Mouse (Mus musculus): ENCODE results near the gene Card11. TPM values are rescaled to one million over a fixed set of nuclear protein-coding genes. Genes with fewer than 3 reads are reported as not detected.

The Card11 gene
- polyA plus RNA-seq, 1 experiment from 2014 or later = 0.18 TPM

GRCm38 (mm10) chr5:140858335-140858734 lies 142.0 kb downstream of the Card11 start:
- no peak overlapping the region for H3K4me2 ChIP-seq (ENCODE audit: low read length)
- H3K9me3 ChIP-seq (ENCODE audit: control insufficient read depth, low read length) = no peaks in the 10 kb centered on the region
- no peak overlapping the region for H3K4me3 ChIP-seq (ENCODE audit: control insufficient read depth in 1 of 2, insufficient read depth in 1 of 2, low read depth in 1 of 2, low read length in 2 of 2)
- H3K27ac ChIP-seq (replicated peaks in 1 of 2; ENCODE audit: control insufficient read depth in 1 of 2, insufficient read depth in 1 of 2, low read depth in 2 of 2, low read length in 2 of 2) = no peak overlapping the region
- no peak for ATAC-seq (ENCODE audit: insufficient number of reproducible peaks, insufficient read depth, low FRiP score, low read depth)
- H3K36me3 ChIP-seq (ENCODE audit: control insufficient read depth, insufficient read depth, low read length) = no peaks in the 10 kb centered on the region
- WGBS = 87% methylated on average over 3 of the region's 3 CpGs
- H3K9ac ChIP-seq (ENCODE audit: low read length) = no peak overlapping the region
- no peaks in the 10 kb centered on the region for H3K27me3 ChIP-seq (ENCODE audit: control insufficient read depth, insufficient read depth, low read length)
- H3K4me1 ChIP-seq (ENCODE audit: control insufficient read depth in 2 of 2, insufficient read depth in 2 of 2, low read length in 2 of 2) = no peaks in the 10 kb centered on the region; a peak in 1 of 4 replicates

GRCm38 (mm10) chr5:140857432-140858154 lies 142.8 kb downstream of the Card11 start:
- no peaks in the 10 kb centered on the region for H3K27me3 ChIP-seq (ENCODE audit: control insufficient read depth, insufficient read depth, low read length)
- ATAC-seq (ENCODE audit: insufficient number of reproducible peaks, insufficient read depth, low FRiP score, low read depth) = no peak
- 47% methylated on average over 8 of the region's 8 CpGs for WGBS
- no peaks in the 10 kb centered on the region for H3K36me3 ChIP-seq (ENCODE audit: control insufficient read depth, insufficient read depth, low read length)
- H3K9me3 ChIP-seq (ENCODE audit: control insufficient read depth, low read length) = no peaks in the 10 kb centered on the region
- no peak overlapping the region for H3K4me3 ChIP-seq (ENCODE audit: control insufficient read depth in 1 of 2, insufficient read depth in 1 of 2, low read depth in 1 of 2, low read length in 2 of 2)
- no peak overlapping the region for H3K4me2 ChIP-seq (ENCODE audit: low read length)
- H3K9ac ChIP-seq (ENCODE audit: low read length) = no peak overlapping the region
- H3K4me1 ChIP-seq (ENCODE audit: control insufficient read depth in 2 of 2, insufficient read depth in 2 of 2, low read length in 2 of 2) = no peaks in the 10 kb centered on the region; a peak in 1 of 4 replicates
- H3K27ac ChIP-seq (replicated peaks in 1 of 2; ENCODE audit: control insufficient read depth in 1 of 2, insufficient read depth in 1 of 2, low read depth in 2 of 2, low read length in 2 of 2) = no peak overlapping the region

- Histone ChIP-seq H3K4me2 (ENCODE audit: low read length) (no peak overlapping the region), H3K4me1 (ENCODE audit: control insufficient read depth in 2 of 2, insufficient read depth in 2 of 2, low read length in 2 of 2) (no peaks in the 10 kb centered on the region; a peak in 1 of 4 replicates), H3K9me3 (ENCODE audit: control insufficient read depth, low read length) (peaks cover 5% of the 10 kb centered on the region), H3K27me3 (ENCODE audit: control insufficient read depth, insufficient read depth, low read length) (no peaks in the 10 kb centered on the region), H3K9ac (ENCODE audit: low read length) (no peak overlapping the region), H3K36me3 (ENCODE audit: control insufficient read depth, insufficient read depth, low read length) (no peaks in the 10 kb centered on the region), H3K4me3 (ENCODE audit: control insufficient read depth in 1 of 2, insufficient read depth in 1 of 2, low read depth in 1 of 2, low read length in 2 of 2) (no peak overlapping the region), H3K27ac (replicated peaks in 1 of 2; ENCODE audit: control insufficient read depth in 1 of 2, insufficient read depth in 1 of 2, low read depth in 2 of 2, low read length in 2 of 2) (no peak overlapping the region)
- WGBS = 68% methylated on average over 11 of the region's 11 CpGs
- no peak for ATAC-seq (ENCODE audit: insufficient number of reproducible peaks, insufficient read depth, low FRiP score, low read depth)
Observed at GRCm38 (mm10) chr5:140855909-140856530, 144.4 kb downstream of the Card11 start.

- H3K27ac ChIP-seq (replicated peaks in 1 of 2; ENCODE audit: control insufficient read depth in 1 of 2, insufficient read depth in 1 of 2, low read depth in 2 of 2, low read length in 2 of 2) = no peak overlapping the region
- no peak for ATAC-seq (ENCODE audit: insufficient number of reproducible peaks, insufficient read depth, low FRiP score, low read depth)
- no peaks in the 10 kb centered on the region for H3K36me3 ChIP-seq (ENCODE audit: control insufficient read depth, insufficient read depth, low read length)
- H3K4me1 ChIP-seq (ENCODE audit: control insufficient read depth in 2 of 2, insufficient read depth in 2 of 2, low read length in 2 of 2) = no peaks in the 10 kb centered on the region; a peak in 1 of 4 replicates
- no peaks in the 10 kb centered on the region for H3K27me3 ChIP-seq (ENCODE audit: control insufficient read depth, insufficient read depth, low read length)
- H3K9ac ChIP-seq (ENCODE audit: low read length) = no peak overlapping the region
- 87% methylated on average over 4 of the region's 4 CpGs for WGBS
- H3K9me3 ChIP-seq (ENCODE audit: control insufficient read depth, low read length) = peaks cover 8% of the 10 kb centered on the region
- H3K4me2 ChIP-seq (ENCODE audit: low read length) = no peak overlapping the region
- no peak overlapping the region for H3K4me3 ChIP-seq (ENCODE audit: control insufficient read depth in 1 of 2, insufficient read depth in 1 of 2, low read depth in 1 of 2, low read length in 2 of 2)
Observed at GRCm38 (mm10) chr5:140854700-140855099, 145.7 kb downstream of the Card11 start.

GRCm38 (mm10) chr5:140853723-140854122 lies 146.7 kb downstream of the Card11 start:
- H3K9me3 ChIP-seq (ENCODE audit: control insufficient read depth, low read length) = peaks cover 8% of the 10 kb centered on the region
- no peak for ATAC-seq (ENCODE audit: insufficient number of reproducible peaks, insufficient read depth, low FRiP score, low read depth)
- H3K27me3 ChIP-seq (ENCODE audit: control insufficient read depth, insufficient read depth, low read length) = no peaks in the 10 kb centered on the region
- H3K4me2 ChIP-seq (ENCODE audit: low read length) = no peak overlapping the region
- H3K36me3 ChIP-seq (ENCODE audit: control insufficient read depth, insufficient read depth, low read length) = no peaks in the 10 kb centered on the region
- H3K9ac ChIP-seq (ENCODE audit: low read length) = no peak overlapping the region
- H3K4me3 ChIP-seq (ENCODE audit: control insufficient read depth in 1 of 2, insufficient read depth in 1 of 2, low read depth in 1 of 2, low read length in 2 of 2) = no peak overlapping the region
- WGBS = 63% methylated on average over 5 of the region's 5 CpGs
- no peak overlapping the region for H3K27ac ChIP-seq (replicated peaks in 1 of 2; ENCODE audit: control insufficient read depth in 1 of 2, insufficient read depth in 1 of 2, low read depth in 2 of 2, low read length in 2 of 2)
- no peaks in the 10 kb centered on the region; a peak in 1 of 4 replicates for H3K4me1 ChIP-seq (ENCODE audit: control insufficient read depth in 2 of 2, insufficient read depth in 2 of 2, low read length in 2 of 2)

GRCm38 (mm10) chr5:140852435-140852996 lies 147.9 kb downstream of the Card11 start:
- no peaks in the 10 kb centered on the region for H3K36me3 ChIP-seq (ENCODE audit: control insufficient read depth, insufficient read depth, low read length)
- no peaks in the 10 kb centered on the region; a peak in 1 of 4 replicates for H3K4me1 ChIP-seq (ENCODE audit: control insufficient read depth in 2 of 2, insufficient read depth in 2 of 2, low read length in 2 of 2)
- H3K27ac ChIP-seq (replicated peaks in 1 of 2; ENCODE audit: control insufficient read depth in 1 of 2, insufficient read depth in 1 of 2, low read depth in 2 of 2, low read length in 2 of 2) = no peak overlapping the region
- H3K4me3 ChIP-seq (ENCODE audit: control insufficient read depth in 1 of 2, insufficient read depth in 1 of 2, low read depth in 1 of 2, low read length in 2 of 2) = no peak overlapping the region
- H3K9ac ChIP-seq (ENCODE audit: low read length) = no peak overlapping the region
- H3K4me2 ChIP-seq (ENCODE audit: low read length) = no peak overlapping the region
- no peak for ATAC-seq (ENCODE audit: insufficient number of reproducible peaks, insufficient read depth, low FRiP score, low read depth)
- 76% methylated on average over 12 of the region's 12 CpGs for WGBS
- H3K9me3 ChIP-seq (ENCODE audit: control insufficient read depth, low read length) = peaks cover 8% of the 10 kb centered on the region
- H3K27me3 ChIP-seq (ENCODE audit: control insufficient read depth, insufficient read depth, low read length) = no peaks in the 10 kb centered on the region

GRCm38 (mm10) chr5:140847300-140847729 lies 153.1 kb downstream of the Card11 start:
- H3K9me3 ChIP-seq (ENCODE audit: control insufficient read depth, low read length) = peaks cover 8% of the 10 kb centered on the region
- H3K36me3 ChIP-seq (ENCODE audit: control insufficient read depth, insufficient read depth, low read length) = no peaks in the 10 kb centered on the region
- ATAC-seq (ENCODE audit: insufficient number of reproducible peaks, insufficient read depth, low FRiP score, low read depth) = 0 out of 2 replicates have a peak, but pooled peaks have one; percentile 31
- H3K27me3 ChIP-seq (ENCODE audit: control insufficient read depth, insufficient read depth, low read length) = no peaks in the 10 kb centered on the region; the same call in 1 of the 2 replicates
- no peak overlapping the region for H3K9ac ChIP-seq (ENCODE audit: low read length)
- no peaks in the 10 kb centered on the region for H3K4me1 ChIP-seq (ENCODE audit: control insufficient read depth in 2 of 2, insufficient read depth in 2 of 2, low read length in 2 of 2)
- no peak overlapping the region for H3K4me3 ChIP-seq (ENCODE audit: control insufficient read depth in 1 of 2, insufficient read depth in 1 of 2, low read depth in 1 of 2, low read length in 2 of 2)
- H3K27ac ChIP-seq (replicated peaks in 1 of 2; ENCODE audit: control insufficient read depth in 1 of 2, insufficient read depth in 1 of 2, low read depth in 2 of 2, low read length in 2 of 2) = no peak overlapping the region
- no peak overlapping the region for H3K4me2 ChIP-seq (ENCODE audit: low read length)
- 15% methylated on average over 5 of the region's 5 CpGs for WGBS

All from heart, embryonic 14.5 days (tissue).